Mouse (Mus musculus): ENCODE measurements at regions not wholly inside any gene's neighbourhood (a gene's known extent, or its start where the extent isn't known, plus 50 kb on each side); places are given as distances from the start of the nearest gene placed in this dataset.

- no peak for TF ChIP-seq POLR2A (IDR thresholded peaks at IDR 0.05; ENCODE audit: borderline replicate concordance, extremely low read depth, insufficient read depth, insufficient read length)
- H3K4me1 ChIP-seq (ENCODE audit: control insufficient read depth, insufficient read depth, low read length) = peaks cover 8% of the 10 kb centered on the region; the same call in 1 of the 2 replicates
- no peaks in the 10 kb centered on the region for H3K27me3 ChIP-seq (ENCODE audit: control insufficient read depth, insufficient read depth, low read length)
- no peak overlapping the region for H3K9ac ChIP-seq (ENCODE audit: low read depth, low read length, severe bottlenecking)
- 55% methylated on average over 8 of the region's 8 CpGs for WGBS
- H3K4me3 ChIP-seq (replicated peaks; ENCODE audit: low read length) = no peak overlapping the region
- H3K9me3 ChIP-seq (ENCODE audit: control insufficient read depth, low read length) = no peaks in the 10 kb centered on the region
- DNase-seq (ENCODE audit: low spot score) = no peak
- no peak overlapping the region for H3K4me2 ChIP-seq (replicated peaks; ENCODE audit: low read depth, low read length, severe bottlenecking)
- H3K27ac ChIP-seq (replicated peaks; ENCODE audit: low read depth, low read length) = peak overlapping the region; percentile 39
- no peak for ATAC-seq (ENCODE audit: low FRiP score, low read depth)
- H3K36me3 ChIP-seq (ENCODE audit: control insufficient read depth, insufficient read depth, low read length) = no peaks in the 10 kb centered on the region
Measured at GRCm38 (mm10) chr2:34014868-34015639, 127.3 kb upstream of the Mvb12b start.

DNA sequence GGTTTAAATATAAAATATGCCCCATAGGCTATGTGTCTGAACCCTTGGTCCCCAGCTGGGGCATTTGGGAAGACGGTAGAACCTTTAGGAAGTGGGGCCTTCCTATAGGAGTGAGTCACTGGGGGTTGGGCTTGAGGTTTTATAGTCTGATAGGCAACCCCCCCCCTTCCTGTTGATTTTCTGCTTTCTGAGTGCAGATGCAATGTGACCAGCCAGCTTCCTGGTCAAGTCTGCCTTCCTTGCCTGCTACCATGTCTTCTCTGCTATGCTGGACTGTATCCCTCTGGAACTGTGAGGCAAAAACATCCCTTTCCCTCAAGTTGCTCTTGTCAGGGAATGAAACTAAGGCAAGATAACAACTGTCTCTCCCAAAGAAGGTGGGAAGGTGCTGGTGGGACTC, 122.4 kb upstream of the Mvb12b start:
- WGBS = 48% methylated on average over 1 of the region's 1 CpGs
- DNase-seq (ENCODE audit: low spot score) (no peak), ATAC-seq (ENCODE audit: low FRiP score, low read depth) (no peak)
- H3K4me2 ChIP-seq (replicated peaks; ENCODE audit: low read depth, low read length, severe bottlenecking) = no peak overlapping the region
- no peaks in the 10 kb centered on the region for H3K36me3 ChIP-seq (ENCODE audit: control insufficient read depth, insufficient read depth, low read length)
- H3K9me3 ChIP-seq (ENCODE audit: control insufficient read depth, low read length) = no peaks in the 10 kb centered on the region
- no peak overlapping the region for H3K4me3 ChIP-seq (replicated peaks; ENCODE audit: low read length)
- H3K4me1 ChIP-seq (ENCODE audit: control insufficient read depth, insufficient read depth, low read length) = peaks cover 4% of the 10 kb centered on the region; the same call in 1 of the 2 replicates
- TF ChIP-seq POLR2A (IDR thresholded peaks at IDR 0.05; ENCODE audit: borderline replicate concordance, extremely low read depth, insufficient read depth, insufficient read length) = no peak
- H3K9ac ChIP-seq (ENCODE audit: low read depth, low read length, severe bottlenecking) = no peak overlapping the region
- no peak overlapping the region for H3K27ac ChIP-seq (replicated peaks; ENCODE audit: low read depth, low read length)
- no peaks in the 10 kb centered on the region for H3K27me3 ChIP-seq (ENCODE audit: control insufficient read depth, insufficient read depth, low read length)

DNA sequence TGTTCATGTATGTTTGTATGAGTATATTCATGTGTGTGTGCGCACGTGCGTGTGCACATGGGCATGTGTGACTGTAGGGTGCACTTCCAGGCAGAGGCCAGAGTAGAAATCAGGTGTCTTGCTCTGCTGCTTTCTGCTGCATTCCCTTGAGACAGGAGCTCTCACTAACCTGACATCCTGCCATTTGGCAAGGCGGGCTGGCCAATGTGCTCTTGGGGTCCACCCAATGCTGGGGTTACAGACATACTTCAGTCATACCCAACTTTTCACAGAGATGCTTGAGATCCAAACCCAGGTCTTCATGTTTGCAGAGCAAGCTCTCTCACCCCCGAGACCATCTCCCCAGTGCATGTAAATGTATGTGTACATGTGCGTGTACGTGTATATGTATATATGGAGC, 120.2 kb upstream of the Mvb12b start:
- H3K36me3 ChIP-seq (ENCODE audit: control insufficient read depth, insufficient read depth, low read length) = no peaks in the 10 kb centered on the region
- no peak overlapping the region for H3K4me3 ChIP-seq (replicated peaks; ENCODE audit: low read length)
- no peak for TF ChIP-seq POLR2A (IDR thresholded peaks at IDR 0.05; ENCODE audit: borderline replicate concordance, extremely low read depth, insufficient read depth, insufficient read length)
- 89% methylated on average over 7 of the region's 7 CpGs for WGBS
- DNase-seq (ENCODE audit: low spot score) = no peak
- H3K9me3 ChIP-seq (ENCODE audit: control insufficient read depth, low read length) = no peaks in the 10 kb centered on the region
- no peak overlapping the region for H3K27ac ChIP-seq (replicated peaks; ENCODE audit: low read depth, low read length)
- H3K9ac ChIP-seq (ENCODE audit: low read depth, low read length, severe bottlenecking) = no peak overlapping the region
- no peak for ATAC-seq (ENCODE audit: low FRiP score, low read depth)
- no peaks in the 10 kb centered on the region for H3K4me1 ChIP-seq (ENCODE audit: control insufficient read depth, insufficient read depth, low read length)
- H3K27me3 ChIP-seq (ENCODE audit: control insufficient read depth, insufficient read depth, low read length) = no peaks in the 10 kb centered on the region
- H3K4me2 ChIP-seq (replicated peaks; ENCODE audit: low read depth, low read length, severe bottlenecking) = no peak overlapping the region

GRCm38 (mm10) chr2:33997106-33997505, 109.4 kb upstream of the Mvb12b start:
- ATAC-seq (ENCODE audit: low FRiP score, low read depth) (no peak), DNase-seq (ENCODE audit: low spot score) (no peak)
- H3K36me3 ChIP-seq (ENCODE audit: control insufficient read depth, insufficient read depth, low read length) = no peaks in the 10 kb centered on the region
- no peak overlapping the region for H3K4me3 ChIP-seq (replicated peaks; ENCODE audit: low read length)
- no peak for TF ChIP-seq POLR2A (IDR thresholded peaks at IDR 0.05; ENCODE audit: borderline replicate concordance, extremely low read depth, insufficient read depth, insufficient read length)
- H3K9me3 ChIP-seq (ENCODE audit: control insufficient read depth, low read length) = no peaks in the 10 kb centered on the region
- WGBS = 96% methylated on average over 7 of the region's 7 CpGs
- no peaks in the 10 kb centered on the region for H3K27me3 ChIP-seq (ENCODE audit: control insufficient read depth, insufficient read depth, low read length)
- no peak overlapping the region for H3K4me2 ChIP-seq (replicated peaks; ENCODE audit: low read depth, low read length, severe bottlenecking)
- no peaks in the 10 kb centered on the region for H3K4me1 ChIP-seq (ENCODE audit: control insufficient read depth, insufficient read depth, low read length)
- no peak overlapping the region for H3K27ac ChIP-seq (replicated peaks; ENCODE audit: low read depth, low read length)
- no peak overlapping the region for H3K9ac ChIP-seq (ENCODE audit: low read depth, low read length, severe bottlenecking)

- H3K27me3 ChIP-seq (ENCODE audit: control insufficient read depth, insufficient read depth, low read length) = no peaks in the 10 kb centered on the region
- H3K4me1 ChIP-seq (ENCODE audit: control insufficient read depth, insufficient read depth, low read length) = no peaks in the 10 kb centered on the region
- no peak overlapping the region for H3K9ac ChIP-seq (ENCODE audit: low read depth, low read length, severe bottlenecking)
- DNase-seq (ENCODE audit: low spot score) = no peak
- no peak for TF ChIP-seq POLR2A (IDR thresholded peaks at IDR 0.05; ENCODE audit: borderline replicate concordance, extremely low read depth, insufficient read depth, insufficient read length)
- no peak overlapping the region for H3K4me3 ChIP-seq (replicated peaks; ENCODE audit: low read length)
- no peaks in the 10 kb centered on the region for H3K36me3 ChIP-seq (ENCODE audit: control insufficient read depth, insufficient read depth, low read length)
- no peak for ATAC-seq (ENCODE audit: low FRiP score, low read depth)
- H3K27ac ChIP-seq (replicated peaks; ENCODE audit: low read depth, low read length) = no peak overlapping the region
- no peaks in the 10 kb centered on the region for H3K9me3 ChIP-seq (ENCODE audit: control insufficient read depth, low read length)
- no peak overlapping the region for H3K4me2 ChIP-seq (replicated peaks; ENCODE audit: low read depth, low read length, severe bottlenecking)
- 88% methylated on average over 2 of the region's 2 CpGs for WGBS
Measured at GRCm38 (mm10) chr2:33996331-33996730, 108.6 kb upstream of the Mvb12b start.
